Mouse (Mus musculus) ES-Bruce4 (cell line): ENCODE results near the gene Glis1. TPM values are rescaled to one million over a fixed set of nuclear protein-coding genes. Genes with fewer than 3 reads are reported as not detected.

Experiments
- H3K27ac ChIP-seq: 2 replicates; pipeline ENCODE4 v1.5.1; 2012; ENCODE audit warnings: low read length, inconsistent platforms; ENCODE audit not compliant: insufficient read depth
- H3K27me3 ChIP-seq: 2 replicates; pipeline ENCODE4 v1.6.1; 2012; ENCODE audit warnings: mild to moderate bottlenecking, low read length, inconsistent platforms; ENCODE audit not compliant: control insufficient read depth, poor library complexity, insufficient read depth, severe bottlenecking
- H3K36me3 ChIP-seq: 2 replicates; pipeline ENCODE4 v1.6.1; 2012; ENCODE audit warnings: inconsistent platforms, mild to moderate bottlenecking, low read length, moderate library complexity; ENCODE audit not compliant: control insufficient read depth, poor library complexity, insufficient read depth, severe bottlenecking
- H3K4me1 ChIP-seq: one replicate; pipeline ENCODE4 v1.8.1; 2011; ENCODE audit warnings: low read length; ENCODE audit not compliant: control insufficient read depth, insufficient read depth
- H3K4me3 ChIP-seq: 2 replicates; pipeline ENCODE4 v1.5.1; 2011; ENCODE audit warnings: low read depth, mild to moderate bottlenecking, low read length
- H3K9ac ChIP-seq: 2 replicates; pipeline ENCODE4 v1.6.1; 2012; ENCODE audit warnings: low read depth, mild to moderate bottlenecking, inconsistent platforms; ENCODE audit not compliant: poor library complexity, severe bottlenecking
- H3K9me3 ChIP-seq: replicated peaks from 2 replicates; pipeline ENCODE4 v1.6.1; 2012; ENCODE audit warnings: mild to moderate bottlenecking, low read length, inconsistent platforms; ENCODE audit not compliant: control insufficient read depth, poor library complexity, insufficient read depth, severe bottlenecking
- CTCF ChIP-seq: IDR thresholded peaks from one replicate; pipeline ENCODE4 v1.8.1; 2011; ENCODE audit warnings: low read depth, low read length
- EP300 ChIP-seq: IDR thresholded peaks from 2 replicates; pipeline ENCODE4 v1.6.1; 2011; ENCODE audit warnings: low read depth, low read length; ENCODE audit not compliant: insufficient read depth
- POLR2A ChIP-seq: IDR thresholded peaks from one replicate; pipeline ENCODE4 v1.8.1; 2011; ENCODE audit warnings: low read length; ENCODE audit not compliant: insufficient read depth
- polyA plus RNA-seq: library from polyadenylated mRNA; stranded (reverse); fragments of >200 nt; gene quantifications from 2 replicates; pipeline ENCODE4 v1.2.4, GENCODE M21; 2011; ENCODE audit warnings: low read depth; ENCODE audit not compliant: missing spikeins, insufficient read depth, insufficient read length

The Glis1 gene
- polyA plus RNA-seq, 1 experiment = 0.28 TPM

DNA sequence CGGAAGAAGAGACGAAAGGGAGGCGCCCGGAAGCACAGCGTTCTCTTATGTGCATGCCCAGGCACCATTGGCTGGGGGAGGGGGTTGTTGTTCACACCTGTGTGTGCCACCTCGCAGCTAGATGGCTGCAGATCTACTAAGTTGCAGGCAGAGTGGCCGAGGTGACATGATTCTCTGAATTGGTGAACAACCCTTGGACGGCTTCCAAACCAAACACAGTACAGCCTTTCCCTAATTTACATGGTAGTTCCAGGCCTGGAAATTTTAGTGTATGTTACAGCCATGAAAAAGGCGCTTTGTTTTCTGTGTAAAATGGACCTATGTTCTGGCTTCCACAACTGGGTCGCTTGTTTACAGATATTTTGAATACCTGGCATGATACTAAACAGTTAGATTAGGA lies 115.7 kb downstream of the Glis1 start:
- TF ChIP-seq CTCF (no peak), EP300 (no peak)
- H3K9me3 ChIP-seq = no peaks in the 10 kb centered on the region
- H3K4me3 ChIP-seq = no peak overlapping the region
- H3K27ac ChIP-seq = no peak overlapping the region
- H3K9ac ChIP-seq = no peak overlapping the region
- H3K27me3 ChIP-seq = no peaks in the 10 kb centered on the region
- no peaks in the 10 kb centered on the region for H3K36me3 ChIP-seq
- H3K4me1 ChIP-seq = no peaks in the 10 kb centered on the region

DNA sequence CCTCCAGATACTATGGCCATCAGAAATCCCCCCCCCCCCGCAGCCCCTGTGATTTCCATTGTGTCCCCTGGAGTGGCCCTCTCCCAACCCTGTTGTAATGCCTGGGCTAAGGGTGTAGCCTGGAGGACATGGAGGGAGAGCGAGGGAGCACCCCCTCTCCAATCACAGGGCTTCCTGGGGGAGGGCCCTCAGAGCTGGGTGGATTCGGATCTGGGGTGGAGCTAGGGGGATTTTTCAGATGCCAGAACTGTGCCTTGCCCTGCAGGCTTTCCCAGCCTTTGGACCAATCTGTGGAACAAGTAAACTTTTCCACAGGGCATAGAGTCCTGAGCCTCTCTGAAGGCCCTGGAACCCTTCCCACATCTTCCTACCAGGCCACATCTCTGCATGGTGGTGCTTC lies 116.2 kb downstream of the Glis1 start:
- H3K27me3 ChIP-seq = no peaks in the 10 kb centered on the region
- no peak overlapping the region for H3K4me3 ChIP-seq
- no peak overlapping the region for H3K9ac ChIP-seq
- no peaks in the 10 kb centered on the region for H3K36me3 ChIP-seq
- H3K4me1 ChIP-seq = no peaks in the 10 kb centered on the region
- no peak for TF ChIP-seq CTCF
- TF ChIP-seq EP300 = no peak
- TF ChIP-seq POLR2A = no peak
- H3K27ac ChIP-seq = no peak overlapping the region
- H3K9me3 ChIP-seq = no peaks in the 10 kb centered on the region

- Histone ChIP-seq H3K9ac (no peak overlapping the region), H3K36me3 (no peaks in the 10 kb centered on the region), H3K9me3 (no peaks in the 10 kb centered on the region), H3K4me3 (no peak overlapping the region), H3K4me1 (no peaks in the 10 kb centered on the region), H3K27me3 (no peaks in the 10 kb centered on the region), H3K27ac (no peak overlapping the region)
- TF ChIP-seq POLR2A = no peak
- no peak for TF ChIP-seq CTCF
- no peak for TF ChIP-seq EP300
Observed at GRCm38 (mm10) chr4:107552696-107553095, 118.3 kb downstream of the Glis1 start.

GRCm38 (mm10) chr4:107553774-107554173 lies 119.4 kb downstream of the Glis1 start:
- no peaks in the 10 kb centered on the region for H3K4me1 ChIP-seq
- H3K9ac ChIP-seq = no peak overlapping the region
- no peaks in the 10 kb centered on the region for H3K9me3 ChIP-seq
- H3K27me3 ChIP-seq = no peaks in the 10 kb centered on the region
- no peaks in the 10 kb centered on the region for H3K36me3 ChIP-seq
- TF ChIP-seq CTCF (no peak), EP300 (no peak), POLR2A (no peak)
- H3K27ac ChIP-seq = no peak overlapping the region
- no peak overlapping the region for H3K4me3 ChIP-seq

- TF ChIP-seq EP300 (no peak), CTCF (no peak), POLR2A (no peak)
- Histone ChIP-seq H3K27me3 (no peaks in the 10 kb centered on the region), H3K4me3 (no peak overlapping the region), H3K36me3 (no peaks in the 10 kb centered on the region), H3K27ac (no peak overlapping the region), H3K4me1 (no peaks in the 10 kb centered on the region), H3K9me3 (no peaks in the 10 kb centered on the region), H3K9ac (no peak overlapping the region)
Observed at GRCm38 (mm10) chr4:107558801-107559200, 124.4 kb downstream of the Glis1 start.

GRCm38 (mm10) chr4:107561056-107561455 lies 126.7 kb downstream of the Glis1 start:
- H3K36me3 ChIP-seq = no peaks in the 10 kb centered on the region
- no peak overlapping the region for H3K9ac ChIP-seq
- no peak overlapping the region for H3K4me3 ChIP-seq
- H3K9me3 ChIP-seq = no peaks in the 10 kb centered on the region
- H3K27ac ChIP-seq = no peak overlapping the region
- no peaks in the 10 kb centered on the region for H3K4me1 ChIP-seq
- TF ChIP-seq CTCF (no peak), POLR2A (no peak), EP300 (no peak)
- no peaks in the 10 kb centered on the region for H3K27me3 ChIP-seq
